Mouse (Mus musculus) hindbrain, postnatal 0 days (tissue): ENCODE measurements around the gene Rasl12. TPM values are rescaled to one million over a fixed set of nuclear protein-coding genes. Genes with fewer than 3 reads are reported as not detected.

Experiments
- ATAC-seq: fragments of 200-750 bp; cut with Nextera tagmentation; 2 replicates; pipeline ENCODE4 v1.8.0; 2017; ENCODE audit warnings: mild to moderate bottlenecking, moderate TSS enrichment, moderate library complexity
- DNase-seq: peaks from one replicate; pipeline ENCODE4 v3.0.0-alpha.2; 2015; ENCODE audit warnings: low spot score
- H3K27ac ChIP-seq: fragments of 300-500 bp; sonication (generic); 2 replicates; pipeline ENCODE4 v1.5.1; 2014; ENCODE audit warnings: mild to moderate bottlenecking
- H3K27me3 ChIP-seq: fragments of 300-500 bp; sonication (generic); 2 replicates; pipeline ENCODE4 v1.6.1; 2014; ENCODE audit warnings: low read length, mixed read lengths; ENCODE audit not compliant: insufficient read depth
- H3K36me3 ChIP-seq: fragments of 300-500 bp; sonication (generic); 2 replicates; pipeline ENCODE4 v1.6.1; 2014; ENCODE audit warnings: low read length, mixed read lengths; ENCODE audit not compliant: insufficient read depth
- H3K4me1 ChIP-seq: fragments of 300-500 bp; sonication (generic); 2 replicates; pipeline ENCODE4 v1.6.1; 2014; ENCODE audit warnings: antibody characterized with exemption, low read length, mixed read lengths; ENCODE audit not compliant: insufficient read depth
- H3K4me2 ChIP-seq: fragments of 300-500 bp; sonication (generic); 2 replicates; pipeline ENCODE4 v1.6.1; 2014; ENCODE audit warnings: low read depth, mild to moderate bottlenecking, low read length, moderate library complexity, mixed read lengths
- H3K4me3 ChIP-seq: fragments of 300-500 bp; sonication (generic); 2 replicates; pipeline ENCODE4 v1.5.1; 2014; ENCODE audit warnings: low read length
- H3K9ac ChIP-seq: fragments of 300-500 bp; sonication (generic); replicated peaks from 2 replicates; pipeline ENCODE4 v1.6.1; 2014; ENCODE audit warnings: mild to moderate bottlenecking, low read length, moderate library complexity, mixed read lengths
- H3K9me3 ChIP-seq: fragments of 300-500 bp; sonication (generic); 2 replicates; pipeline ENCODE4 v1.6.1; 2016; ENCODE audit warnings: low read length, mixed read lengths
- CTCF ChIP-seq: IDR thresholded peaks from 2 replicates; pipeline ENCODE4 v1.5.1; 2016; ENCODE audit warnings: antibody characterized with exemption, control low read depth, low read depth
- WGBS: fragments of 180-500 bp; shearing (Covaris S2); extraction: QIAGEN DNeasy Blood & Tissue Kit; methylation state at CpG from one replicate; pipeline ENCODE4 v1.1.7; 2014; 5-methylcytosine and 5-hydroxymethylcytosine counted together
- polyA plus RNA-seq: library from polyadenylated mRNA; unstranded; fragments of >200 nt; fragmentation: Nextera tagmentation; extraction: Ambion mirVana; gene quantifications from 2 replicates; pipeline ENCODE4 v1.2.1, GENCODE M21; 2015
- total RNA-seq: library from RNA; depleted of rRNA; stranded (reverse); fragments of >200 nt; gene quantifications from 2 replicates; pipeline ENCODE4 v1.2.3, GENCODE M21; 2014

Rasl12 gene
- total and polyA plus RNA-seq, 2 experiments from 2014 or later = 4.0 to 7.0 TPM

DNA sequence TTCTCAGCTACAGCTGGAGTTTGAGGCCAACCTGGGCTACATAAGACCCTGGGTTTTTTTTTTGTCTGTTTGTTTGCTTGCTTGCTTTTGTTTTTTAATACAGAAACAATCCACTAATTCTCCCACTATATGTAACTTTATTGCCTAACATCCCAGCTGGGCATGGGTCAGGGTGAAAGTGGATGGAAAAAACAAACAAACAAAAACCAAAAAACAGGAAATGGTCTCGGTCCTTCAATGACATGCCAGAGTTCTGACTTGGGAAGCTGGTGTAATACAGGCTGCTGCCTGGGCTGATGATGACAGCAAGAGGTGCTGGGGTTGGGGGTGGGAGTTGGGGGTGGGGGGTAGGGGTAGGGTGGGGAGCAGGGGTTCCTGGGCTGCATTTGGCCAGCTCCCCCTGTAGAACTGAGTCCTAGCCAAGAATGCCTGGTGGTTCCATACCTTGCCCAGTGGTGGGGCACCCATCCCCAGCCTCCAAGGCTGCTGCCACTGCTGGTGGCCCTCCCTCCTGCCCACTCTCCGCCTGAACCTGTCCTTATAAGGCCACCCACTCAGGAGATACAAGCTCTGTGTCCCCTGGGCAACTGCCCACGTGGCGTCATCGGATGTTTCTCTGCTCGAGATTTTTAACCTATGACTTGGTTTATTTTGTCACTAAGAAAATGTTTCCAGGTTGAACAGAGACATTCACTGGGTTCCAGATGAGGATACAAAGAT, 16.1 kb upstream of the Rasl12 start:
- whole genome bisulfite sequencing = 68% methylated on average over 6 of the region's 6 CpGs
- H3K4me1 ChIP-seq = no peaks in the 10 kb centered on the region
- no peak overlapping the region for H3K4me2 ChIP-seq
- H3K36me3 ChIP-seq = no peaks in the 10 kb centered on the region; the same call in 1 of the 2 replicates
- no peak for DNase-seq
- no peaks in the 10 kb centered on the region for H3K9me3 ChIP-seq
- H3K4me3 ChIP-seq = no peak overlapping the region
- no peak overlapping the region for H3K9ac ChIP-seq
- no peak for TF ChIP-seq CTCF
- no peaks in the 10 kb centered on the region for H3K27me3 ChIP-seq
- no peak for ATAC-seq
- H3K27ac ChIP-seq = no peak overlapping the region

DNA sequence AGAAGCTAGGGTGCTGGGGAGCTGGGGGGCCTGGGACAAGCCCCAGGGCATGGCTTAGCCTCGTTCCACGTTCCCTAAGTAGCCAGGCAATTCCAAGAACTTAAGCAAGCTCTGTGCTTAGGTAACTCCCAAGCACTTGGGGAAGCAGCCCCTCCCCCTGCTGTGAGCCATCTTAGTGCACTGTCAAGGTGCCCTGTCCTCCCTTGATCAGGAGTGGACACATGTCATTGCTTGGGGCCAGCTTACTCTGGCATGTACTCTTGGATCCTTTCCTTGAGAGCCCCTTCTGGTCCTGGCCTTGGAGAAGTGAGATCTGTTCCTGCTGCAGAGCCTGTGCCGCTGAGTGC, 15.6 kb upstream of the Rasl12 start:
- H3K9ac ChIP-seq = no peak overlapping the region

DNA sequence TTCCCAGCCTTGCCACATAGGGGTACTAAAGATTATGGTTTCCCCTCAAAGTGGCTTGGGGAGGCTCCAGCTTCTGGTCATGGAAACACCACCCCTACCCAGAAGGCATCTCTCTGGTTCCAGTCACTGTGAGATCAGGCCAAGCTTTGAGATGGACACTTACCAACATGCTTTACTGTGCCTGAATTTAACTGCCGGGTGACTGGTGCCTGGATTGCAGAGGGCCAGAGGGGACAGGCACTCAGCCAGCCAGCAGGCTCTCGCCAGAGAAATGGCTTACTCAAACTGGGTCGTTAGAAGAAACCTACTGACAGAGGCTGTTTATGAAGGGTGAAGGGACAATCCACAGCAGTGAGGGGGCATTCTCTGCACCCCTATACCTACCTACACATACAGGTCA, 14.0 kb upstream of the Rasl12 start:
- 39% methylated on average over 3 of the region's 3 CpGs for WGBS
- DNase-seq = no peak

More for the DNA sequence above, 15.6 kb upstream of the Rasl12 start:
- DNase-seq = no peak
- ATAC-seq = no peak
- Histone ChIP-seq H3K27ac (no peak overlapping the region), H3K36me3 (no peaks in the 10 kb centered on the region), H3K4me3 (no peak overlapping the region), H3K4me2 (no peak overlapping the region), H3K9me3 (no peaks in the 10 kb centered on the region), H3K27me3 (no peaks in the 10 kb centered on the region), H3K4me1 (no peaks in the 10 kb centered on the region)
- WGBS = 62% methylated on average over 3 of the region's 3 CpGs
- TF ChIP-seq CTCF = no peak

DNA sequence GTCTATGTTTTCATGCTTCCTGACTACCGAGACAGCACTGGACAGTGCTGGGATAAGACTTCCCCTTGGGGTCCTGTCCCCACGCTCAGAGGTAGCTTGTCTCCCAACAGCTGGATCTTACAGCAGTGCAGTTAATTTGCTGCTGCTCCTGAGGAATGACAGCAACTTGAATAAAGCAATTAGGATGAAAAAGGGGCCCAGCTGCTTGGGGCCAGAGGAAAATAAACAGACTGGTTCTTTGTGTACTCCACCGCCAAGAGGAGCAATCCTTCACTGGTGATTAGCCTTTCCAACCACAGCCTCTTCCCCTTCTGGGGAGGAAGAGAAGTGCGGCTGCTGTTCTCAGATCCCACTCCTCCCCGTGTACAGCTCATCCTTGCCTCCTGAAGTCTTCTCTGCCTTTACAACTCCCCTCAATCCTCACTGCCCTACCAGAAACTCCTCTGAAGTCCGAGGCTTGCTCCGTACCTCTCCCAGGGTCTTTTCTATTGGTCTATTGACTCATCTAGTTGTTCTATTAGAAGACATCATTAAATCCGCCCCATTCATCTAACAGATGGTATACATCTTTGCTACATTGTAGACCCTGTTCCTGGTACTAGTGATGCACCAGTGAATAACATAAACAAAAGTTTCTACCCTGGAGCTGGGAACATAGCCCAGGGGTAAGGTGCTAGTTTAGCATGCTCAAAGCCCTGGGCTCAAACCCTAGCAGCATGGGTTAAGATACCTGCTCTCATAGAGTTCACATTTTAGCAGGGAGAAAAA, 11.7 kb upstream of the Rasl12 start:
- peaks cover 16% of the 10 kb centered on the region for H3K27me3 ChIP-seq
- H3K4me2 ChIP-seq = no peak overlapping the region
- no peak overlapping the region for H3K27ac ChIP-seq
- H3K36me3 ChIP-seq = no peaks in the 10 kb centered on the region
- H3K9me3 ChIP-seq = no peaks in the 10 kb centered on the region
- DNase-seq (peak; percentile 23), ATAC-seq (no peak)
- WGBS = 37% methylated on average over 8 of the region's 8 CpGs
- TF ChIP-seq CTCF = peak; percentile 54
- no peak overlapping the region for H3K9ac ChIP-seq
- H3K4me3 ChIP-seq = no peak overlapping the region
- H3K4me1 ChIP-seq = no peaks in the 10 kb centered on the region; the same call in 1 of the 2 replicates

More for the DNA sequence above, 14.0 kb upstream of the Rasl12 start:
- H3K4me2 ChIP-seq = no peak overlapping the region
- no peaks in the 10 kb centered on the region for H3K4me1 ChIP-seq
- H3K36me3 ChIP-seq = no peaks in the 10 kb centered on the region
- no peak overlapping the region for H3K9ac ChIP-seq
- H3K9me3 ChIP-seq = no peaks in the 10 kb centered on the region
- no peak for ATAC-seq
- H3K4me3 ChIP-seq = no peak overlapping the region
- no peak for TF ChIP-seq CTCF
- no peak overlapping the region for H3K27ac ChIP-seq
- no peaks in the 10 kb centered on the region for H3K27me3 ChIP-seq

DNA sequence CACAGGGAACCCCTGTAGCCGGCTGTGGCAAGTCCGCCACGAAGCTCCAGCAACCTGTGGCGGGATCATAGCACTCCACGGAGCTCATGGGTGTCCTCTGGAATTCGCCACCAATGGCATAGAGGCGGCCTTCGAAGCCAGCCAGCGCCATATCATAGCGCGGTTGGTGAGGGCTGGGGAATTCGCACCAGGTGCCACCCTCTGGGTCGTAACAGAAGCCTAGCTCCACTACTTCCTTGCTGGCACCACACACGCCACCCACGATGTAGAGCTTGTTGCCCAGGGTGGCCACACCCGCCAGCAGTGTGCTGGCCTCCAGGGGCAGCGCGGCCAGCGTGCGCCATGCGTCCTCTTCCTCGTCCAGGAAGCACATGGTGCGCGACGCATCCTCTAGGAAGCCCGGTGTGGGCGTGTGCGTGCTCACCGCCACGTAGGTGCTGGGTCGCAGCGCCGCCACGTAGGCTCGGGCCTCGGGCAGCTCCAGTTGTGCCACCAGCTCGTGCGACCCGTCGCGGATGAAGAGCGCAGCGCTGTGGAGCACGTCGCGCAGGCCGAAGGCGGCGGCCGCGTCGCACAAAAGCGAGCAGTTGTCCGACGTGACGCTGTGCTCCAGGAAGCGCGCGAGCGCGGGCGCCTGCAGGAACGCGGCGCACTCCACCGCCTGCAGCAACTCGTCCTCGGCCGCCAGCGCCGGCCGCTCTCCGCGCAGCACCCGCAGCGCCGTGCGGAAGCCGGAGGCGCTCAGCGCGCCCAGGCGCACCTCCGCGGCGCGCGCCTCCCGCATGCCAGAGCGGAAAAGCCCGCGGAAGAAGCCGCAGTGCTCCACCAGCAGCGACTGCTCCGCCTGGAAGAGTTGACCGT, 7.3 kb upstream of the Rasl12 start:
- Histone ChIP-seq H3K9me3 (no peaks in the 10 kb centered on the region), H3K4me2 (peak overlapping the region; percentile 51), H3K27ac (no peak overlapping the region), H3K4me3 (peak overlapping the region; percentile 37), H3K27me3 (peaks cover 30% of the 10 kb centered on the region), H3K36me3 (no peaks in the 10 kb centered on the region), H3K4me1 (no peaks in the 10 kb centered on the region; the same call in 1 of the 2 replicates), H3K9ac (peak overlapping the region; percentile 28; the same call in 1 of the 2 replicates)
- WGBS = 18% methylated on average over 87 of the region's 96 CpGs
- peak; percentile 49 for DNase-seq
- ATAC-seq = peak; percentile 65
- TF ChIP-seq CTCF = no peak

DNA sequence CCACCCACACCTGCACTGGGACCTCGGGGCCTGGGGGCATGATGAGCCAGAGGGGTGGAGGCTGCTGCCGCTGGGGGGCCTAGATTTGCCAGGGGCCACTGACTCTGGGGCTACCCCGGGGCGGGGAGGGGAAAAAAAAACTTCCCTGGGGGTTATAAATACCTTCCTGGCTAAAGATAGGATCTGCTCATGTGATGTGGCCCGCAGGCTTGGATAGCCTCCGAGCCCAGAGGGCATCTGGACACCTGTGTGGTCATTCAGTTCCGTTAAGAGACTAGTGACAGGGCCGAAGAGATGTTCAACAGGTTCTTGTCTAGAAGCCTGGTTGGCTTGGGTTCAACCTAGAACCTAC, 6.7 kb upstream of the Rasl12 start, which contains the start of gene Kbtbd13:
Kbtbd13 (minus strand) TSS at position 40 of the 352 bp plus-strand sequence.
- Histone ChIP-seq H3K4me3 (peak within 1 kb of the TSS; percentile 37), H3K9me3 (no peaks in the 10 kb centered on the region), H3K9ac (peak within 1 kb of the TSS; percentile 28; the same call in 1 of the 2 replicates), H3K27ac (no peak within 1 kb of the TSS), H3K4me1 (no peaks in the 10 kb centered on the region; the same call in 1 of the 2 replicates), H3K27me3 (peaks cover 30% of the 10 kb centered on the region), H3K4me2 (peak within 1 kb of the TSS; percentile 51), H3K36me3 (no peaks in the 10 kb centered on the region)
- 42% methylated on average over 8 of the region's 8 CpGs for WGBS
- no peak for TF ChIP-seq CTCF
- DNase-seq (no peak), ATAC-seq (no peak)
